Mouse (Mus musculus): Measurements from ENCODE around the gene Nup133. TPM values are rescaled to one million over a fixed set of nuclear protein-coding genes. Genes with fewer than 3 reads are reported as not detected.

The Nup133 gene
- polyA plus RNA-seq, 1 experiment: 21.0 TPM

DNA sequence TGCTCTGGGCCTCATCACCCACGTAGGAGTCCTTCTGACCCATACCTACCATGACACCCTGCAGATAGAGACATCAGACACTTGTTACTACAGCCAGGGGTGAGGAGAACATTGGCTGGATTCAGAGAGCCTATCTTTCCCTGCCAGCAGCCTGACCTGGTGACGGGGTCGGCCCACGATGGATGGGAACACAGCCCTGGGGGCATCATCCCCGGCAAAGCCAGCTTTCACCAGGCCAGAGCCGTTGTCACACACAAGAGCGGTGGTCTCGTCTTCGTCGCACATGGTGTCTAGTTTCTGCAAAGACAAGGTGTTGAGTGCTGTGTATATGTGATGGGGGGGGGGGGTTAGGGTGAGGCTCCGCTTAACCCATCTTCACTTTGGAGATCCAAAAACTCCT is 55.7 kb downstream of the Nup133 start:
- Histone ChIP-seq H3K27ac (ENCODE audit: insufficient read depth, low read length) (no peak overlapping the region), H3K4me3 (ENCODE audit: insufficient read depth, low read length) (no peak overlapping the region), H3K4me1 (ENCODE audit: control insufficient read depth, insufficient read depth, low read length) (peaks cover 3% of the 10 kb centered on the region; the same call in 1 of the 2 replicates)
- no peak for TF ChIP-seq CTCF (IDR thresholded peaks at IDR 0.05; ENCODE audit: extremely low read depth, insufficient read depth, low read length)
- TF ChIP-seq POLR2A (IDR thresholded peaks at IDR 0.05; ENCODE audit: extremely low read depth, insufficient read depth, low read length): no peak

DNA sequence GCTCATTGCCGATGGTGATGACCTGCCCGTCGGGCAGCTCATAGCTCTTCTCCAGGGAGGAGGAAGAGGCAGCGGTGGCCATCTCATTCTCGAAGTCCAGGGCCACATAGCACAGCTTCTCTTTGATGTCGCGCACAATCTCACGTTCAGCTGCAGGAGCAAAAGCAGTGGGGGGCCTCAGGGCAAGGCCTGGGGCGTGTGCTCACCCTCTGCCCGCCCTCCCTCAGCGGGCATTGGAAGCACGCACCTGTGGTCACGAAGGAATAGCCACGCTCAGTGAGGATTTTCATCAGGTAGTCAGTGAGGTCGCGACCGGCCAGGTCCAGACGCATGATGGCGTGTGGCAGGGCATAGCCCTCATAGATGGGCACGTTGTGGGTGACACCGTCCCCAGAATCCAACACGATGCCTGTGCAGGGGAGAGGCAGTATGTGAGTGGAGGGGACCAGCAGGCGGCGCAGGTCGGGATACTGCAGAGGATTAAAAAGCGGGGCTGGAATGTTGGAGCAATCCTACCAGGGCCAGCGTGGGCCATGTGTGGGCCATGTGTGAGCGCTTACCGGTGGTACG is 56.4 kb downstream of the Nup133 start:
- peak overlapping the region; percentile 74 for H3K27ac ChIP-seq (ENCODE audit: insufficient read depth, low read length)

DNA sequence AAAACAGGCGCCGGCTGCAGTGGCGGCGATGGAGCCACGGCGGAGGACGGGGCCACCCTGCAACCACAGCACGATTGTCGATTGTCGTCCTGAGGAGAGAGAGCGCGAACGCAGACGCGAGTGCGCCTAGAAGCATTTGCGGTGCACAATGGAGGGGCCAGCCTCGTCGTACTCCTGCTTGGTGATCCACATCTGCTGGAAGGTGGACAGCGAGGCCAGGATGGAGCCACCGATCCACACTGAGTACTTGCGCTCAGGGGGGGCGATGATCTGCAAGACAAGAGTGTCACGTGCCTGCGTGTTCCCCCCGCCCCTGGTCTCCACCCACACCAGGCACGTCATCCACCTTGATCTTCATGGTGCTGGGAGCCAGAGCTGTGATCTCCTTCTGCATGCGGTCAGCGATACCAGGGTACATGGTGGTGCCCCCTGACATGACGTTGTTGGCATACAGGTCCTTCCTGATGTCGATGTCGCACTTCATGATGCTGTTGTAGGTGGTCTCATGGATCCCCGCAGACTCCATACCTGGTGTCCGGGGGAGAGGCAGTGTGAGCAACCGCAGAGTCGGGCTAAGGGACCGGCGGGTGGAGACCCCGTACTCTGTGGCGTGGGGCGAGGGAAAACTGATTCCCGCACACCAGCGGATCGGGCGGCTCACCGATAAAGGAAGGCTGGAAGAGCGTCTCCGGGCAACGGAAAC is 57.0 kb downstream of the Nup133 start:
- TF ChIP-seq CTCF (IDR thresholded peaks at IDR 0.05; ENCODE audit: extremely low read depth, insufficient read depth, low read length): no peak
- peak; percentile 97 for TF ChIP-seq POLR2A (IDR thresholded peaks at IDR 0.05; ENCODE audit: extremely low read depth, insufficient read depth, low read length)
- Histone ChIP-seq H3K27ac (ENCODE audit: insufficient read depth, low read length) (peak overlapping the region; percentile 74), H3K4me3 (ENCODE audit: insufficient read depth, low read length) (peak overlapping the region; percentile 36), H3K4me1 (ENCODE audit: control insufficient read depth, insufficient read depth, low read length) (peaks cover 3% of the 10 kb centered on the region; the same call in 1 of the 2 replicates)

More for the DNA sequence above, 56.4 kb downstream of the Nup133 start:
- peaks cover 3% of the 10 kb centered on the region; the same call in 1 of the 2 replicates for H3K4me1 ChIP-seq (ENCODE audit: control insufficient read depth, insufficient read depth, low read length)
- no peak for TF ChIP-seq POLR2A (IDR thresholded peaks at IDR 0.05; ENCODE audit: extremely low read depth, insufficient read depth, low read length)
- TF ChIP-seq CTCF (IDR thresholded peaks at IDR 0.05; ENCODE audit: extremely low read depth, insufficient read depth, low read length): peak; percentile 34
- peak overlapping the region; percentile 36 for H3K4me3 ChIP-seq (ENCODE audit: insufficient read depth, low read length)

- Histone ChIP-seq H3K4me1 (ENCODE audit: control insufficient read depth, insufficient read depth, low read length) (peaks cover 3% of the 10 kb centered on the region; the same call in 1 of the 2 replicates), H3K4me3 (ENCODE audit: insufficient read depth, low read length) (peak overlapping the region; percentile 36; the same call in 1 of the 2 replicates), H3K27ac (ENCODE audit: insufficient read depth, low read length) (peak overlapping the region; percentile 74; the same call in 1 of the 2 replicates)
- TF ChIP-seq POLR2A (IDR thresholded peaks at IDR 0.05; ENCODE audit: extremely low read depth, insufficient read depth, low read length): no peak
- TF ChIP-seq CTCF (IDR thresholded peaks at IDR 0.05; ENCODE audit: extremely low read depth, insufficient read depth, low read length): no peak
These were observed 57.8 kb downstream of the Nup133 start for GRCm38 (mm10) chr8:123891271-123891670.

GRCm38 (mm10) chr8:123889797-123890196 is 59.3 kb downstream of the Nup133 start:
- Histone ChIP-seq H3K4me1 (ENCODE audit: control insufficient read depth, insufficient read depth, low read length) (peaks cover 2% of the 10 kb centered on the region; the same call in 1 of the 2 replicates), H3K4me3 (ENCODE audit: insufficient read depth, low read length) (no peak overlapping the region), H3K27ac (ENCODE audit: insufficient read depth, low read length) (no peak overlapping the region)
- TF ChIP-seq POLR2A (IDR thresholded peaks at IDR 0.05; ENCODE audit: extremely low read depth, insufficient read depth, low read length): no peak
- TF ChIP-seq CTCF (IDR thresholded peaks at IDR 0.05; ENCODE audit: extremely low read depth, insufficient read depth, low read length): no peak

- TF ChIP-seq POLR2A (IDR thresholded peaks at IDR 0.05; ENCODE audit: extremely low read depth, insufficient read depth, low read length) (no peak), CTCF (IDR thresholded peaks at IDR 0.05; ENCODE audit: extremely low read depth, insufficient read depth, low read length) (no peak)
- H3K4me1 ChIP-seq (ENCODE audit: control insufficient read depth, insufficient read depth, low read length): peaks cover 7% of the 10 kb centered on the region
- no peak overlapping the region for H3K4me3 ChIP-seq (ENCODE audit: insufficient read depth, low read length)
- H3K27ac ChIP-seq (ENCODE audit: insufficient read depth, low read length): no peak overlapping the region
These were observed 61.1 kb downstream of the Nup133 start for GRCm38 (mm10) chr8:123887956-123888355.

DNA sequence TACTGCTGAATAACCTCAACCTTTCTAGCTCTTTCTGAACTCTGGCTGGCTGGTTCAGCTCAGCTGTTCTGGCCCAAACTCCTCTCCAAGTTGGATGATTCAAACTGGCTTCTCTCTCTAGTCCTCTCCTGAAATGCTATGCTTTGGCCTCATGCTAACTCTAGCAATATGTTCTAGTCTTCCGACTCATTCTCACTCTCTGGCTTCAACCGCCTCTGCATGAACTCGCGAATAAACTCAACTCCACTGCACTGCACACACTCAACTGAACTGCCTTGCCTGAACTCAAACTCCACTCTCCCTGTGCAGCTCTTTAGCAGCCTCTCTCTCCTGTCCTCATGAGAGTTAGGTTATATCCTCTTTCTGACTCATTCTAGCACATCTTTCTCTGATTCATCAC is 61.9 kb downstream of the Nup133 start:
- TF ChIP-seq POLR2A (IDR thresholded peaks at IDR 0.05; ENCODE audit: extremely low read depth, insufficient read depth, low read length): no peak
- TF ChIP-seq CTCF (IDR thresholded peaks at IDR 0.05; ENCODE audit: extremely low read depth, insufficient read depth, low read length): no peak

GRCm38 (mm10) chr8:123884721-123885565 is 64.1 kb downstream of the Nup133 start:
- TF ChIP-seq POLR2A (IDR thresholded peaks at IDR 0.05; ENCODE audit: extremely low read depth, insufficient read depth, low read length): peak; percentile 83
- TF ChIP-seq CTCF (IDR thresholded peaks at IDR 0.05; ENCODE audit: extremely low read depth, insufficient read depth, low read length): no peak
- Histone ChIP-seq H3K4me3 (ENCODE audit: insufficient read depth, low read length) (no peak overlapping the region), H3K27ac (ENCODE audit: insufficient read depth, low read length) (peak overlapping the region; percentile 92), H3K4me1 (ENCODE audit: control insufficient read depth, insufficient read depth, low read length) (peaks cover 13% of the 10 kb centered on the region)

More for the DNA sequence above, 61.9 kb downstream of the Nup133 start:
- Histone ChIP-seq H3K27ac (ENCODE audit: insufficient read depth, low read length) (no peak overlapping the region), H3K4me3 (ENCODE audit: insufficient read depth, low read length) (no peak overlapping the region), H3K4me1 (ENCODE audit: control insufficient read depth, insufficient read depth, low read length) (peaks cover 7% of the 10 kb centered on the region)

DNA sequence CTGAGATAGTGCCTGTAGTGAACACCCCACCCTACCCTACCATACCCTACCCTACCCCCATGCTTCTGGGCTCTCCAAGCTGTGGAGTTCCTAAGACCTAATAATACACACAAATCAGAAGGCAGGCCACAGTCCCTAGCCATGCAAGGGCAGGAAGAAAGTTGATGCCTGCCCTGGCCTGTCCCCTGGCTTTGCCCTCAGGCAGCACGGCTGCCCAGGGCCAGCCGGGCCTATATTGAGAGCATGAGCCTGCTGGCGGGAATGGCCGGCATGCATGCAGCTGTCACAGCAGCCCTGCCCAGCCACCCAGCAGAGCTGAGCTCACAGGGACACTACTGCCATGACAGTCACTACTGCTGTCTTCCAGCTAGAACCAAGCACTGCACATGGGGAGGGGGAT is 66.0 kb downstream of the Nup133 start:
- Histone ChIP-seq H3K27ac (ENCODE audit: insufficient read depth, low read length) (peak overlapping the region; percentile 92), H3K4me3 (ENCODE audit: insufficient read depth, low read length) (no peak overlapping the region), H3K4me1 (ENCODE audit: control insufficient read depth, insufficient read depth, low read length) (peaks cover 17% of the 10 kb centered on the region)
- TF ChIP-seq POLR2A (IDR thresholded peaks at IDR 0.05; ENCODE audit: extremely low read depth, insufficient read depth, low read length): no peak
- TF ChIP-seq CTCF (IDR thresholded peaks at IDR 0.05; ENCODE audit: extremely low read depth, insufficient read depth, low read length): no peak
